Mouse (Mus musculus): ENCODE results near the gene Gm5737. TPM values are rescaled to one million over a fixed set of nuclear protein-coding genes. Genes with fewer than 3 reads are reported as not detected.

Gm5737 gene
- not detected in 2 replicates for polyA plus RNA-seq (2015; fragmentation: Nextera tagmentation; extraction: Ambion mirVana)

GRCm38 (mm10) chr7:120811834-120812415, at the start of gene Gm5737:
Gene Gm5737 (plus strand): TSS chr7:120812365.
- Histone ChIP-seq H3K4me1 (peaks cover 4% of the 10 kb centered on the region), H3K4me2 (replicated peaks) (no peak within 1 kb of the TSS), H3K4me3 (no peak within 1 kb of the TSS), H3K9ac (no peak within 1 kb of the TSS), H3K36me3 (no peaks in the 10 kb centered on the region), H3K27ac (no peak within 1 kb of the TSS), H3K27me3 (peaks cover 25% of the 10 kb centered on the region), H3K9me3 (no peaks in the 10 kb centered on the region)
- ATAC-seq (ENCODE audit: low FRiP score, low read depth): no peak
- 78% methylated on average over 6 of the region's 6 CpGs for WGBS

DNA sequence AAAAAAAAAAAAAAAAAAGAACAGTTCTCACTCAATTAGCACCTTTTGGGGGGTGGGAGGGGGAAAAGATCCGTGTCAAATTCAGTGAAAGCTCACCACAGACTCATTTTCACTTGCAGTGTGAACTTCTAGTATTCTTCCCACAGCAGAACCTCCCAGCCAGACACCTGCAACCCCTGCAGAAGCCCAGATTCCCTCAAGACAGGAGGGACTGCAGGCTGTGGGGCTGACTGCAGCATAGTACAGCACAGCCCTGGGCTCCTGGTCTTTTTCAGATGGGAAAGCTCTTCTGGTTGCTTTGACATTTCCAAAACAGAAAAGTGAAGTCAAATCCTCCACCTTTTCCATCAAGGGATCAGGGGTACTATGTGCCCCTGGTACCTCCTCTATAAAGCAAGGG, 44.8 kb upstream of the Gm5737 start:
- Histone ChIP-seq H3K27me3 (no peaks in the 10 kb centered on the region), H3K27ac (no peak overlapping the region), H3K4me1 (peaks cover 7% of the 10 kb centered on the region; the same call in 1 of the 2 replicates), H3K36me3 (no peaks in the 10 kb centered on the region), H3K9me3 (no peaks in the 10 kb centered on the region), H3K4me2 (replicated peaks) (no peak overlapping the region), H3K9ac (no peak overlapping the region), H3K4me3 (no peak overlapping the region)
- ATAC-seq (ENCODE audit: low FRiP score, low read depth): no peak
- WGBS: 0% methylated on average over 1 of the region's 1 CpGs

DNA sequence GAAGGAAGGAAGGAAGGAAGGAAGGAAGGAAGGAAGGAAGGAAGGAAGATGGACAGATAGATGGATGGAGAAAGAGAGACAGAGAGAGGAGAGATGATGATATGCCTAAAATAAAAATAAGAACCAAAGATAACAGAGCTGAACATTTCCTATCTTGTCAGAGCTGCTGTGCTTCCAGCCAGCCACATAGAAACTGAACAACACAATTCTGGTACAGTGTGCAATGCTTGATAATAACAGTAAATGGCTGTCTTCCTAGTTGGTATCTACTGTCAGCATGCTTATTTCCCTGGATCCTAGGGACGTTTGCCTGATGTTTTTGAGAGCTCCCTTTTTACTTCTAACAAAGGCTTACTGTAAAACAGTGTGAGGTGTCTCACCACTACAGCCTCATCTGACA, 40.8 kb upstream of the Gm5737 start:
- peaks cover 7% of the 10 kb centered on the region; the same call in 1 of the 2 replicates for H3K4me1 ChIP-seq
- H3K4me2 ChIP-seq (replicated peaks): no peak overlapping the region
- no peaks in the 10 kb centered on the region for H3K27me3 ChIP-seq
- WGBS: 54% methylated on average over 1 of the region's 1 CpGs
- H3K9me3 ChIP-seq: no peaks in the 10 kb centered on the region
- H3K36me3 ChIP-seq: no peaks in the 10 kb centered on the region
- no peak overlapping the region for H3K27ac ChIP-seq
- H3K4me3 ChIP-seq: no peak overlapping the region
- ATAC-seq (ENCODE audit: low FRiP score, low read depth): no peak
- no peak overlapping the region for H3K9ac ChIP-seq

DNA sequence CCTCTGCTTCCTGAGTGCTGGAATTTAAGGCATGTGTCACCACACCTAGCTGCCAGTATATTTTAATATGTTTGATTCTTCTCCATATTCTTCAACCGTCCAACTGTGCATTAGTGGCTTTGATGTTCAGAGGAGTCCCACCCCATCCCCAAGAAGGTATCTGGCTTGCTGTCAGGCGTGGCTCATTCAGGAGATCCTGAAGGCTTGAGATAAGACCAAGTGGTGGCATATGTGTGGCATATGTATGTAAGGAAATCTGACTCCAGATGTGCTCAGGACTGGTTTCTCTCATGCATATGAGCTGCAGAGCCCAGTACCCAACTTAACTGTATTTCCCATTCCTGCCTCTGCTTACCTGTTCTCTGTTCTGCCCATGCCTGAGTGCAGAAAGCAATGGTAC, 34.2 kb upstream of the Gm5737 start:
- Histone ChIP-seq H3K9me3 (no peaks in the 10 kb centered on the region), H3K27ac (no peak overlapping the region), H3K27me3 (no peaks in the 10 kb centered on the region), H3K9ac (no peak overlapping the region), H3K4me1 (no peaks in the 10 kb centered on the region), H3K4me2 (replicated peaks) (no peak overlapping the region), H3K4me3 (no peak overlapping the region), H3K36me3 (no peaks in the 10 kb centered on the region)
- 57% methylated on average over 2 of the region's 2 CpGs for WGBS
- ATAC-seq (ENCODE audit: low FRiP score, low read depth): no peak

- no peak for ATAC-seq (ENCODE audit: low FRiP score, low read depth)
- no peaks in the 10 kb centered on the region for H3K27me3 ChIP-seq
- H3K27ac ChIP-seq: no peak overlapping the region
- 78% methylated on average over 4 of the region's 4 CpGs for WGBS
- H3K4me1 ChIP-seq: no peaks in the 10 kb centered on the region
- H3K9me3 ChIP-seq: no peaks in the 10 kb centered on the region
- no peak overlapping the region for H3K4me2 ChIP-seq (replicated peaks)
- H3K9ac ChIP-seq: no peak overlapping the region
- H3K4me3 ChIP-seq: no peak overlapping the region
- H3K36me3 ChIP-seq: no peaks in the 10 kb centered on the region
Measured at GRCm38 (mm10) chr7:120795544-120795943, 16.6 kb upstream of the Gm5737 start.

DNA sequence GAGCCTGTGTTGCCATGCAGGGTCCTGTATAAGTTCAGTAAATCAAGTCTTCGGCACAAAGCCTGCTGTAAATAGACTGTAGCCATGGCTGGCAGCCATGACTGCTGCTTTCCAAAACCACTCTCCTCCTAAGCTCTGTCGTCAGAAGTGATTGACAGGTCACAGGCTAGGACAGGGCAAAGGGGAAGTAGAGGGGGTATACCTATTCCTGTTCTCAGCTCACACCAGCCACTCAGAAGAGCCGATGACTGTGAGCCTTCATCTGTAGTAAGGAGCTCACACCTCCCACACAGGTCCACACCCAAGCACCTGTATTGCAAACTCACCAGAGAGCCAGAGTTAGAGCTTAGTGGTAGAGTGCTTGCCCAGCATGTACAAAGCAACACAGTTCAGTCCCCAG, 15.8 kb upstream of the Gm5737 start:
- no peak for ATAC-seq (ENCODE audit: low FRiP score, low read depth)
- Histone ChIP-seq H3K9me3 (no peaks in the 10 kb centered on the region), H3K36me3 (no peaks in the 10 kb centered on the region), H3K9ac (no peak overlapping the region), H3K4me3 (no peak overlapping the region), H3K4me2 (replicated peaks) (no peak overlapping the region), H3K4me1 (no peaks in the 10 kb centered on the region), H3K27ac (no peak overlapping the region), H3K27me3 (no peaks in the 10 kb centered on the region)
- 72% methylated on average over 3 of the region's 3 CpGs for WGBS

- H3K27me3 ChIP-seq: 0 out of 2 replicates have a peak, but pooled peaks cover 2% of the 10 kb centered on the region
- no peaks in the 10 kb centered on the region for H3K36me3 ChIP-seq
- no peak overlapping the region for H3K4me2 ChIP-seq (replicated peaks)
- H3K4me1 ChIP-seq: no peaks in the 10 kb centered on the region
- 94% methylated on average over 2 of the region's 2 CpGs for WGBS
- H3K4me3 ChIP-seq: no peak overlapping the region
- no peaks in the 10 kb centered on the region for H3K9me3 ChIP-seq
- ATAC-seq (ENCODE audit: low FRiP score, low read depth): no peak
- H3K9ac ChIP-seq: no peak overlapping the region
- H3K27ac ChIP-seq: no peak overlapping the region
Measured at GRCm38 (mm10) chr7:120803268-120803667, 8.9 kb upstream of the Gm5737 start.

DNA sequence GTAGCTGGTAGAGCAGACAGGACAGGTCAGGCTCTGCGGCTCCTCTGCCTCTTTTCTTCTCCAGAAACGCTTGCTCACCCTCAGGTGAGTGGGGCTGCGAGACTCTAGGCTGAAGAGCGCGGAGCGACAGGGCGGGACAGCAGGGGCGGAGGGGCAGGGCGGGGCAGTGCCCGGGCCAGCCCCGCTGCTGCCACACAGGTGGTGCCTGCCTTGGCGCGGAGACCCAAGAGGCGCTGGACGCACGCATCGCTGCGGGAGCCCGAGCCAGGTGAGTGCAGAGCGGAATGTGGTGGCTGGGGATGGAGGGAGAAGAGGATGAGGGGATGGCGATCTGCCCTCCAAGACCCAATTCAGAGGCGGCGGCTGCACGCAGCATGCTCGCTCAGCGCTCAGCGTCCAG, 2.5 kb upstream of the Gm5737 start:
- 3% methylated on average over 27 of the region's 27 CpGs for WGBS
- Histone ChIP-seq H3K27me3 (peaks cover 25% of the 10 kb centered on the region), H3K27ac (no peak overlapping the region), H3K4me1 (peaks cover 4% of the 10 kb centered on the region), H3K9ac (peak overlapping the region; percentile 56), H3K4me2 (replicated peaks) (peak overlapping the region; percentile 69), H3K4me3 (peak overlapping the region; percentile 35), H3K9me3 (no peaks in the 10 kb centered on the region), H3K36me3 (no peaks in the 10 kb centered on the region)
- no peak for ATAC-seq (ENCODE audit: low FRiP score, low read depth)

GRCm38 (mm10) chr7:120817552-120817951, 5.4 kb downstream of the Gm5737 start:
- no peaks in the 10 kb centered on the region for H3K9me3 ChIP-seq
- no peaks in the 10 kb centered on the region for H3K4me1 ChIP-seq
- ATAC-seq (ENCODE audit: low FRiP score, low read depth): no peak
- no peak overlapping the region for H3K27ac ChIP-seq
- H3K4me3 ChIP-seq: no peak overlapping the region
- H3K4me2 ChIP-seq (replicated peaks): no peak overlapping the region
- no peaks in the 10 kb centered on the region for H3K36me3 ChIP-seq
- no peak overlapping the region for H3K9ac ChIP-seq
- H3K27me3 ChIP-seq: no peaks in the 10 kb centered on the region
- 85% methylated on average over 6 of the region's 6 CpGs for WGBS

GRCm38 (mm10) chr7:120819386-120819785, 7.2 kb downstream of the Gm5737 start:
- H3K36me3 ChIP-seq: no peaks in the 10 kb centered on the region
- WGBS: 82% methylated on average over 4 of the region's 4 CpGs
- H3K9ac ChIP-seq: no peak overlapping the region
- no peak overlapping the region for H3K4me3 ChIP-seq
- no peaks in the 10 kb centered on the region for H3K27me3 ChIP-seq
- no peak overlapping the region for H3K27ac ChIP-seq
- H3K4me2 ChIP-seq (replicated peaks): no peak overlapping the region
- H3K9me3 ChIP-seq: no peaks in the 10 kb centered on the region
- no peaks in the 10 kb centered on the region for H3K4me1 ChIP-seq
- no peak for ATAC-seq (ENCODE audit: low FRiP score, low read depth)

DNA sequence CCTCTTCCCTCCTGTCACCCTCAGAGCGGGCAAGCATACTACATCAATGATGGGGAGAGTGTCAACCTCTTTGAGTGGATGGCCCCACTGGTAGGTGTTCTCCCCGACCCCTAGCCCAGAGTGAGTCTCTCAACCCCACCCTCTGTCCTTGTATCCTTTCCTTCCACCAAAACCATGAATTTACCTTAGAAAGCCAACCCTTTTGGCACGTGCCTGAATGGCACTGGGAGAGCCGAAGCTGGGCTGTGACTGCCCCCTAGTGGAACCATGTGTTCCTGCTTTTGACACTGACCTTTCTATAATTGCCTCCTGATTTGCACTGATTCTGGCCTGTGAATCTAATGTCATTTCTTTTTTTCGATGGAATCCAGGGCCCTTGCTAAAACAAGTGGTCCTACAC, 11.1 kb downstream of the Gm5737 start:
- Histone ChIP-seq H3K9ac (no peak overlapping the region), H3K27me3 (no peaks in the 10 kb centered on the region), H3K36me3 (no peaks in the 10 kb centered on the region), H3K9me3 (no peaks in the 10 kb centered on the region), H3K4me1 (no peaks in the 10 kb centered on the region), H3K27ac (no peak overlapping the region), H3K4me2 (replicated peaks) (no peak overlapping the region), H3K4me3 (no peak overlapping the region)
- ATAC-seq (ENCODE audit: low FRiP score, low read depth): peak; percentile 55; the same call in 1 of the 2 replicates
- WGBS: 23% methylated on average over 5 of the region's 5 CpGs

DNA sequence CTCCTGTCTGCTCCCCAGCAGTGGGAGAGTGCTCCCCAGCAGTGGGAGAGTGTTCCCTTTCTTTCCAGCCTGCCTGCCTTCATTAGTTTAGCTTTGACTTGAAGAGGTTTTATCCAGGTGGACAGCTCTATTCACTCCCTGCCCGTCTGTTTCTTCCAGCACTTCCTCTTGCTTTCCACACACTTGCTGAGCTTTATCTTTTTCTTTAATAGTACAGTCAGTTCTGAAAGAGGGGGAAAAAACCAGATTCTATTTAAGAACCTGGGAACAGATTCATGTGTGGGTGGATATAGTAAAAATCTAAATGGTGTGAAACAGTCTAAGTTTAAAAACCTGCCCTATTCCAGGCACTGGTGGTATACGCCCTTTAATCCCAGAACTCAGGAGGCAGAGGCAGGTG, 12.9 kb downstream of the Gm5737 start:
- H3K9me3 ChIP-seq: no peaks in the 10 kb centered on the region
- no peak overlapping the region for H3K4me3 ChIP-seq
- H3K4me2 ChIP-seq (replicated peaks): no peak overlapping the region
- H3K4me1 ChIP-seq: no peaks in the 10 kb centered on the region
- H3K36me3 ChIP-seq: no peaks in the 10 kb centered on the region
- peaks cover 14% of the 10 kb centered on the region for H3K27me3 ChIP-seq
- 69% methylated on average over 2 of the region's 2 CpGs for WGBS
- no peak for ATAC-seq (ENCODE audit: low FRiP score, low read depth)
- no peak overlapping the region for H3K9ac ChIP-seq
- H3K27ac ChIP-seq: no peak overlapping the region

DNA sequence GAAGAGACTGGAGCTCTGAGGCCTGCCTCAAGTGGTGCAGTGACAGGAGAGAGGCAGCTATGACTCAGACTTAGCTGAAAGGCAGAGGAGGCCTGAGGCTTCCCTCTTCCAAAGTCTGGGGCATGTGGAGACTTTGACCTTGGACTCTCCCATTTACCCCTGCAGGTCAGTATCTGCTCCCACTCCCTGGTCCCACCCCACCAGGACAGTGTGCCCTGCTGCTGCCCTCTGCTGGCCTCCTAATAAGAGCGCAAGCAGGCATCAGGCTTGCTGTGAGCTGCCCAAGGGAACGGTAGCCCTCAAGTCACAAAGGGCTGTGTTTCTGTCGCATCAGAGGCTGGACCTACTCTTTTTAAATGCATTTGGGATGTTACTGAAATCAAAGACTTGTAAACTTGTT, 14.2 kb downstream of the Gm5737 start:
- no peak overlapping the region for H3K4me2 ChIP-seq (replicated peaks)
- ATAC-seq (ENCODE audit: low FRiP score, low read depth): no peak
- no peaks in the 10 kb centered on the region for H3K9me3 ChIP-seq
- no peaks in the 10 kb centered on the region for H3K36me3 ChIP-seq
- peaks cover 23% of the 10 kb centered on the region for H3K27me3 ChIP-seq
- H3K9ac ChIP-seq: no peak overlapping the region
- WGBS: 22% methylated on average over 3 of the region's 3 CpGs
- H3K27ac ChIP-seq: no peak overlapping the region
- peaks cover 7% of the 10 kb centered on the region; the same call in 1 of the 2 replicates for H3K4me1 ChIP-seq
- no peak overlapping the region for H3K4me3 ChIP-seq

All from limb, embryonic 13.5 days (tissue).